ENCODE assay signal across 14 mouse cellular contexts in the genomic region with DNA sequence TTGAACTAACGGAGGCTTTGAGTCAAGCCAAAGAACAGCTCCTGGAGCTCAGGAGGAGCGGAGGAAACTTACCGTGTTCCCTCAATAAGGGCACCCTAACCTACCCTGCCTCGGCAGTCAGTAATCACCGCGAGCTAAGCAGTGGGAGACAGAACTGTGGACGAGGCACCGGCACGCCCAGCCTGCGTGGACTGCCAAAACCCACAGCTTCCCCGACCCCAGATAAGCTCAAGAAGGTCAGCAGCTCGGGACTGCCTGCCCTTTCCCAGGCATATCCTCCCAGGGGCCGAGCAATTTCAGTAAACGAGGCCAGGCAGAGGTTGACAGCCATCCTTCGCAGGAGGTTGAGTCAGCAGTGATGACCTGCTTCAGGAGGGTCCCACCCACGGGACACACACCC.
DNase-seq lines count a peak whose midpoint lies in the region; ATAC-seq lines count a peak whose summit lies in the region.
"Had no signal": no experiment of that assay in that cellular context is flagged by ENCODE, and none has a peak within 500 bp of the region (broad histone marks: within the 10 kb centered on the region; RNA-seq: fewer than 3 reads in every experiment).

No protein-coding gene starts in this region.

- no peak for ATAC-seq in intestine, embryonic 16.5 days
- ATAC-seq in intestine, embryonic 15.5 days, result no peak
- ATAC-seq in limb, embryonic 11.5 days (ENCODE audit: insufficient number of reproducible peaks, low FRiP score, low TSS enrichment, low read depth), result no peak

- H3K4me3 ChIP-seq in intestine, embryonic 16.5 days (ENCODE audit: low read length), result no peak overlapping the region
- H3K4me3 ChIP-seq in intestine, embryonic 15.5 days (replicated peaks), result no peak overlapping the region
- no peak overlapping the region for H3K4me3 ChIP-seq in limb, embryonic 11.5 days (ENCODE audit: low read depth, low read length)
- H3K4me3 ChIP-seq: hindbrain, embryonic 12.5 days; megakaryocyte, embryonic 14.5 days had no signal

- 31% methylated on average over 16 of the region's 16 CpGs for WGBS in intestine, embryonic 16.5 days
- WGBS in intestine, embryonic 15.5 days, result 32% methylated on average over 16 of the region's 16 CpGs
- 20% methylated on average over 16 of the region's 16 CpGs for WGBS in limb, embryonic 11.5 days

- H3K9me3 ChIP-seq in intestine, embryonic 16.5 days (ENCODE audit: control insufficient read depth, low read length), result no peaks in the 10 kb centered on the region
- no peaks in the 10 kb centered on the region for H3K9me3 ChIP-seq in intestine, embryonic 15.5 days
- no peaks in the 10 kb centered on the region for H3K9me3 ChIP-seq in limb, embryonic 11.5 days (ENCODE audit: control insufficient read depth, low read length)
- H3K9me3 ChIP-seq: hindbrain, embryonic 12.5 days; megakaryocyte, embryonic 14.5 days had no signal

- H3K4me2 ChIP-seq in intestine, embryonic 16.5 days (ENCODE audit: low read depth, low read length), result no peak overlapping the region
- H3K4me2 ChIP-seq in intestine, embryonic 15.5 days (replicated peaks), result no peak overlapping the region
- peak overlapping the region; percentile 11 for H3K4me2 ChIP-seq in limb, embryonic 11.5 days (ENCODE audit: low read depth, severe bottlenecking)
- H3K4me2 ChIP-seq: hindbrain, embryonic 12.5 days had no signal

- DNase-seq in NIH3T3 (ENCODE audit: low read depth), result peak; percentile 20
- DNase-seq in heart, adult 8-10 months (ENCODE audit: low spot score), result peak; percentile 60
- DNase-seq in limb, embryonic 11.5 days (ENCODE audit: low spot score), result peak; percentile 24
- DNase-seq in retina, postnatal 1 day, result no peak
- DNase-seq in left cerebral cortex, postnatal 10 days (ENCODE audit: extremely low spot score in 1 of 2, low spot score in 2 of 2), result no peak
- DNase-seq in cerebellum, adult 11 months, result no peak
- DNase-seq: cerebellum, postnatal 36 days; layer of hippocampus, adult 9-11 months; thymus, adult 18-20 months had no signal

- intact Hi-C loops in left cerebral cortex, postnatal 10 days (cut with DNase I), result no loop called here

- H3K27ac ChIP-seq in intestine, embryonic 16.5 days (ENCODE audit: low read length), result no peak overlapping the region
- H3K27ac ChIP-seq in intestine, embryonic 15.5 days, result no peak overlapping the region
- no peak overlapping the region for H3K27ac ChIP-seq in limb, embryonic 11.5 days (replicated peaks; ENCODE audit: low read depth, low read length)
- H3K27ac ChIP-seq: hindbrain, embryonic 12.5 days had no signal

- no peaks in the 10 kb centered on the region for H3K36me3 ChIP-seq in intestine, embryonic 16.5 days (ENCODE audit: control insufficient read depth, insufficient read depth, low read length)
- no peaks in the 10 kb centered on the region for H3K36me3 ChIP-seq in intestine, embryonic 15.5 days
- no peaks in the 10 kb centered on the region for H3K36me3 ChIP-seq in limb, embryonic 11.5 days (ENCODE audit: control insufficient read depth, insufficient read depth, low read length)
- H3K36me3 ChIP-seq: hindbrain, embryonic 12.5 days had no signal

- no peaks in the 10 kb centered on the region for H3K27me3 ChIP-seq in intestine, embryonic 16.5 days (replicated peaks; ENCODE audit: control insufficient read depth, insufficient read depth, low read length)
- H3K27me3 ChIP-seq in intestine, embryonic 15.5 days (replicated peaks), result no peaks in the 10 kb centered on the region
- H3K27me3 ChIP-seq in limb, embryonic 11.5 days (ENCODE audit: control insufficient read depth, insufficient read depth, low read length), result no peaks in the 10 kb centered on the region
- H3K27me3 ChIP-seq: CH12.LX had no signal

- H3K4me1 ChIP-seq in intestine, embryonic 16.5 days (ENCODE audit: control insufficient read depth, insufficient read depth, low read length), result 0 out of 2 replicates have a peak, but pooled peaks cover 2% of the 10 kb centered on the region
- H3K4me1 ChIP-seq in intestine, embryonic 15.5 days (replicated peaks), result 0 out of 2 replicates have a peak, but pooled peaks cover 3% of the 10 kb centered on the region
- 0 out of 2 replicates have a peak, but pooled peaks cover 3% of the 10 kb centered on the region for H3K4me1 ChIP-seq in limb, embryonic 11.5 days (ENCODE audit: control insufficient read depth, insufficient read depth, low read length)

- 0 out of 2 replicates have a peak overlapping the region, but pooled peaks have one; percentile 10 for H3K9ac ChIP-seq in intestine, embryonic 16.5 days (ENCODE audit: low read depth, low read length)
- H3K9ac ChIP-seq in intestine, embryonic 15.5 days, result no peak overlapping the region
- no peak overlapping the region for H3K9ac ChIP-seq in limb, embryonic 11.5 days (ENCODE audit: low read length)
- H3K9ac ChIP-seq: hindbrain, embryonic 12.5 days had no signal

Comparison
In these comparisons a context has a peak if more than half of its experiments do, and no peak if none do; other contexts are left out.
1. DNase-seq: peak in NIH3T3 (single experiment), heart, adult 8-10 months (single experiment) and limb, embryonic 11.5 days (single experiment); none in retina, postnatal 1 day (single experiment), left cerebral cortex, postnatal 10 days (0 of 2) and cerebellum, adult 11 months (single experiment).